Mouse (Mus musculus): ENCODE results near the gene Isy1.

Gene Isy1

GRCm38 (mm10) chr6:87850155-87850899 is 11.7 kb upstream of the Isy1 start:
- in situ Hi-C loops (cut with MboI): loop anchor here (5.0 kb wide), 1 partner anchor 37 kb away; the partner anchor contains the start of gene Copg1

GRCm38 (mm10) chr6:87849780-87850154 is 11.2 kb upstream of the Isy1 start:
- in situ Hi-C loops (cut with MboI): loop anchor here (5.0 kb wide), 1 partner anchor 38 kb away; the partner anchor contains the start of gene Copg1

GRCm38 (mm10) chr6:87846813-87847212 is 8.2 kb upstream of the Isy1 start:
- in situ Hi-C loops (cut with MboI): no loop called here

GRCm38 (mm10) chr6:87845031-87845695 is 6.6 kb upstream of the Isy1 start:
- in situ Hi-C loops (cut with MboI): no loop called here

- in situ Hi-C loops (cut with MboI): no loop called here
Measured at GRCm38 (mm10) chr6:87842254-87842653, 3.7 kb upstream of the Isy1 start.

GRCm38 (mm10) chr6:87841635-87842034 is 3.0 kb upstream of the Isy1 start:
- in situ Hi-C loops (cut with MboI): no loop called here

- in situ Hi-C loops (cut with MboI): no loop called here
Measured at GRCm38 (mm10) chr6:87839797-87840341, 1.3 kb upstream of the Isy1 start.

- in situ Hi-C loops (cut with MboI): no loop called here
Measured at GRCm38 (mm10) chr6:87835695-87836094, 2.9 kb downstream of the Isy1 start, which contains the start of gene Gm45140. Gene Gm45140, minus strand, starts transcription at chr6:87835795.

- in situ Hi-C loops (cut with MboI): no loop called here
Measured at GRCm38 (mm10) chr6:87820366-87820765, 18.2 kb downstream of the Isy1 start.

GRCm38 (mm10) chr6:87814486-87814885 is 24.1 kb downstream of the Isy1 start:
- in situ Hi-C loops (cut with MboI): no loop called here

- in situ Hi-C loops (cut with MboI): no loop called here
Measured at GRCm38 (mm10) chr6:87812656-87813055, 25.9 kb downstream of the Isy1 start.

- in situ Hi-C loops (cut with MboI): no loop called here
Measured at GRCm38 (mm10) chr6:87811675-87812338, 26.8 kb downstream of the Isy1 start, which contains the start of gene Rab43. Gene Rab43, minus strand, starts transcription at chr6:87812164.

GRCm38 (mm10) chr6:87810713-87811669 is 27.6 kb downstream of the Isy1 start:
- in situ Hi-C loops (cut with MboI): no loop called here

GRCm38 (mm10) chr6:87810311-87810710 is 28.3 kb downstream of the Isy1 start:
- in situ Hi-C loops (cut with MboI): no loop called here

GRCm38 (mm10) chr6:87809651-87810161 is 28.9 kb downstream of the Isy1 start:
- in situ Hi-C loops (cut with MboI): no loop called here

GRCm38 (mm10) chr6:87809144-87809543 is 29.5 kb downstream of the Isy1 start:
- in situ Hi-C loops (cut with MboI): no loop called here

- in situ Hi-C loops (cut with MboI): no loop called here
Measured at GRCm38 (mm10) chr6:87808521-87808920, 30.1 kb downstream of the Isy1 start.

GRCm38 (mm10) chr6:87807735-87808440 is 30.7 kb downstream of the Isy1 start:
- in situ Hi-C loops (cut with MboI): no loop called here

GRCm38 (mm10) chr6:87806857-87807256 is 31.7 kb downstream of the Isy1 start:
- in situ Hi-C loops (cut with MboI): no loop called here

GRCm38 (mm10) chr6:87806028-87806427 is 32.6 kb downstream of the Isy1 start:
- in situ Hi-C loops (cut with MboI): no loop called here
